Mouse (Mus musculus) cerebellum, postnatal 36 days (tissue): ENCODE measurements at regions not wholly inside any gene's neighbourhood (a gene's known extent, or its start where the extent isn't known, plus 50 kb on each side); places are given as distances from the start of the nearest gene placed in this dataset.
A peak's percentile ranks its signal among the peaks of the same experiment; 100 is the strongest.

Experiments
- DNase-seq, 2 experiments: peaks; one replicate each; pipeline ENCODE4 v3.0.0; 2021 to 2022; ENCODE audit warnings: mixed read lengths in 2 of 2

GRCm38 (mm10) chr6:93113361-93113760, 170.1 kb upstream of the Adamts9 start:
- no peak for DNase-seq

- no peak for DNase-seq
Measured at GRCm38 (mm10) chr6:93094730-93095360, 151.6 kb upstream of the Adamts9 start.

- DNase-seq: no peak
Measured at GRCm38 (mm10) chr6:93093770-93094169, 150.5 kb upstream of the Adamts9 start.

- DNase-seq: no peak
Measured at GRCm38 (mm10) chr6:93087329-93087728, 144.0 kb upstream of the Adamts9 start.

DNA sequence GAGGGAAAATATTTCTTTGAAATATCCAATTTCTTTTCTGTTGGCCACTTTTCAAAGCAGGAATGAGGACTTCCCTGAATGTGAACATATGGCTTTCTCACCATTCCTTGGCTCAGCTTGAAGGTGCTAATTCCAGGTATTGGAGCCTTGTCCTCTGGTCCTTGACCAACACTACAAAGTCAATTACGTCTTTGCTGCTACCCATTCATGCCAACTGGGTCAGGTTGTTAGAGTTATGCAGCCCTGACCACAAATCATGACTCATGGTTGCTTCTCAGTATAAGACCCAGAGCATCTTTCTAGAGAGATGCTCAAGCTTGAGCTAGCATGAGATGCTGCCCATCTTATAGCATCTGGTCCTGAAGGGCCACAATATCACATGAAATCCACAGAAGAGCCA, 141.0 kb upstream of the Adamts9 start:
- DNase-seq: peak; percentile 6 to 21

DNA sequence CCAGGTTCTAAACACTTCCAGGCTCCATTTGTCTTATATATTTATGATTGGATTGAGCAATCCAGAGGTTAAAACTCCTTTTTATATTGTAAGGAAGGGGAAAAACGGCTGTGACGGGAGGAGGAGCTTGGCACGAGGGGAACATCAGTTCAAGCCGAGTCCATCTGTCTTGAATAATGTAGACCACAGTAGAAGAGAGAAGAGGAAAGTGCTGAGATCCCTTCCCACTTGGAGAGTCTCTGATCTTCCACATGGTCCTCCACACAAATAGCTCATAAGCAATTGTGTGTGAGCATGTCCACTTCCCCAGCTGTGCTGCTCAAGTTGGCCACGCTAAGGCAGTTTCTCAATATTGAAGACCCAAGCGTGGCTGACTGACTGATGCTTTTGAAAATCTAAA, 140.4 kb upstream of the Adamts9 start:
- DNase-seq: no peak

DNA sequence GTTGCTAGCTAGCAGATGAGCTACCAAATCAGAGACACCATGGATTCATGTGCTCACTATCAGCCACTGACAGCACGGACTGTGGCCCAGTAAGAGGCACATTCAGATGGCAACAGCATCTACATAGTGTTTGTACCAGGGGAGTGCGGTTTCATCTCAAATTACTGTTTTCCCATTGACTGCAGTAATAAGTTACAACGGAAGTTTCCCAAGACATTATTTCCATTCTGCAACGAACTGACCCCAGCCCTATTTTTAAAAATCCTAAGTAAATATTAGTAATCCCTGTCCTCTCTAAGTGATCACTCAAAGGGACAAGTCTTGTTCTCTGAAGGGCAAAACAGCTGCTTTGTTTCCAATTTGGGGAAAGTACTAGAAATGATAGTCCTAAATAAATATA, 138.9 kb upstream of the Adamts9 start:
- DNase-seq: no peak

DNA sequence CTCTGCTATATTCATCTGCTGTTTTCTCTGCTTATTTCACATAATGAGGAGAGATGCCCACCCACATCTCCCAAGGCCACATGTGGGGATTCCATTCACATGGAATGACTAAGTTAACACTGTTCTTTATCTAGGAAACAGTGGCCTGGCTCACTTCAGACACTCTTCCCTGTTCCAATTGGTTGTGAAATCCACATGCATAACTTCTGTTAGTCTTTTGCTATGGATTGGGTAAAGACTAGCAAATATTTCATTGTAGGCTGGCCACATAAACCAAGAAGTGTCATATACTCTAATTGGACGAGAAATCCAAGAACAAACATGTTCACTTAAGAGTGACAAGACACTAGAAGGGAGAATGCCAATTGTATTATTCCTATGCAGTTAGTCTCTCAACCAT, 133.4 kb upstream of the Adamts9 start:
- DNase-seq: no peak

GRCm38 (mm10) chr6:93075867-93076266, 132.6 kb upstream of the Adamts9 start:
- no peak for DNase-seq

GRCm38 (mm10) chr6:93075011-93075410, 131.7 kb upstream of the Adamts9 start:
- DNase-seq: no peak

DNA sequence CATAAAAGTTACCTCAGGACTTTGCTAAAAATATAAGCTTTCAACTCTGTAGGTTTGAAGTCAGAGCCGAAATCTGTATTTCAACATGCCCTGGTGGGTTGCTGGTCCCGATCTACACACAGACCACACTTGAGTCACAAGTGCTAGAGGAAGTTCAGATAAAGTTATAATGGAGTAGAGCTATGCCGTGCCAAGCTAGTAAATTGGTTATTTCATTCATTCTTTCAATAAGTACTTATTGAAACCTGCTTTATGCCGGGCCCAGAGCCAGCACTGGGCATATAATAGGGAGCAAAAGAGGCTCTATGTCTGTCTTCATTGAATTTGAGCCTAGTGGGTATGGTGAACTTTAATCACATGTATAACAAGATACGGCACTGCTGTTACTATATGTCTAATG, 127.6 kb upstream of the Adamts9 start:
- DNase-seq: no peak

GRCm38 (mm10) chr6:93067808-93068207, 124.5 kb upstream of the Adamts9 start:
- DNase-seq: no peak

GRCm38 (mm10) chr6:93066553-93067376, 123.5 kb upstream of the Adamts9 start:
- DNase-seq: no peak

- no peak for DNase-seq
Measured at GRCm38 (mm10) chr6:93065917-93066552, 122.7 kb upstream of the Adamts9 start.

- no peak for DNase-seq
Measured at GRCm38 (mm10) chr6:93065366-93065765, 122.1 kb upstream of the Adamts9 start.

- no peak for DNase-seq
Measured at GRCm38 (mm10) chr6:93064366-93064765, 121.1 kb upstream of the Adamts9 start.

DNA sequence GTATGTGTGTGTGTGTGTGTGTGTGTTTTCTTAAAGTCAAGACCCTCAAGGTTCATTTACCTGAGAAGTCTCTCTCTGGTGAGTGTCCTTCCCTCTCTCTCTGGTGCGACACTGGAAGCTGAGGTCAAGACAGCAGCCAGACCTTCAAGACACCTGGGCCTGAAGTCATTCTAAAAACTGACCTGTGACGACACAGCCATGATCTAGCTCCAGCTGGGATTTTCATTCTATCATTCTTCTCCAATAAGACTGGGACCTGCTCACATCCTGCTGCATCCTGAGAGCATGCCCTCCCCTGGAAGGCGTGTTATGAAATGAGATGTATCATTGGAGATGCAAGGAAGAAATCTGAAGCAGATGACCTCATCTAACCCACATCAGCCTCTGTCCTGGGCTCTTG, 118.4 kb upstream of the Adamts9 start:
- DNase-seq: no peak

DNA sequence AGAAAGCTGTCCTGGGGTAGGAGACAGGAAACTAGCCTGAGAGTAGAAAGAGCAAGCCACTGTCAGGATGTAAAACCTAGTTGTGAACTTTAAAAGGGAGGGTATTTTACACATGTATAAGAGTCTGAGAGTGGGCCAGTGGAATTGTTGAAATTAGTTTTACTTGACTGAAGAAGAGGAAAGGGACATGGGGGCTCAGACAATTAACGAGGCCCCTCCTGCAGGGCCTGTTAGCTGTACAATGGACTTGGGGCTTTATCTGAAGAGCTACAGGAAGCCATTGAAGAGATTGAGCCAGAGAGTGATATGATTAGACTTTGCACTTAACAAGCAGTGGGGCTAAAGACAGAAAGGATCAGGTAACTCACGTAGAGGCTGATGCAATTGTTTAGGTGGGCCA, 102.2 kb upstream of the Adamts9 start:
- no peak for DNase-seq

GRCm38 (mm10) chr6:93041041-93041440, 97.7 kb upstream of the Adamts9 start:
- no peak for DNase-seq

DNA sequence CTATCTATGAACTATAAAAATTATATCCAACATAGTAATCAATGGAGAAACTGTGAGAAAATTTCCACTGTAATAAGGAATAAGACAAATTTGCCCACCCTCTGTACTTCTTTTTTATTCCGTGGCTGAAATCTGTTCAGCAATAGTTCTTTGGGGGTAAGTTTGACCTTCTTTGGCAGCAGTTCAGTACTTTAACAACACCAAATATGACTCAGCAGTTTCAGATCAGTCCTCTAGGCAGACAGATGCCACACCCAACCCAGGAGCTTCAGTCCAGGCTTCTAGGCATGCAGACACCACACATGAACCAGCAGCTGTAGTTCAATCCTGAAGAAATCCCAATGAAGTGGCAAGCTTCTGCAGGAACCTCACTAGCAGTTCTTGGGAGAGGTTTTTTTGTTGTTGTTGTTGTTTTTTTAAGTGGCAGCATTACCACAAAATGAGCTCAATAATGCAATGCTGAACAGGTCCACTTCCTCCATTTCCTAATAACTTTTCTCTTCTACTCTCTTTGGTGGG, 88.6 kb upstream of the Adamts9 start:
- no peak for DNase-seq

GRCm38 (mm10) chr6:93026068-93027022, 83.1 kb upstream of the Adamts9 start:
- peak in 1 of 2 experiments; percentile 5 for DNase-seq

GRCm38 (mm10) chr6:93014534-93014933, 71.2 kb upstream of the Adamts9 start:
- no peak for DNase-seq
